Mouse (Mus musculus): Measurements from ENCODE around the gene Vdac1.
"Not testable (repeated sequence)": the region's sequence is repeated elsewhere in the genome, so short reads cannot be mapped to it uniquely, and the experiment has no call there.

Vdac1 gene

GRCm38 (mm10) chr11:52368176-52368985, 7.7 kb downstream of the Vdac1 start:
- in situ Hi-C loops (cut with MboI; ENCODE audit: unreplicated experiment in 2 of 2): no loop called here

DNA sequence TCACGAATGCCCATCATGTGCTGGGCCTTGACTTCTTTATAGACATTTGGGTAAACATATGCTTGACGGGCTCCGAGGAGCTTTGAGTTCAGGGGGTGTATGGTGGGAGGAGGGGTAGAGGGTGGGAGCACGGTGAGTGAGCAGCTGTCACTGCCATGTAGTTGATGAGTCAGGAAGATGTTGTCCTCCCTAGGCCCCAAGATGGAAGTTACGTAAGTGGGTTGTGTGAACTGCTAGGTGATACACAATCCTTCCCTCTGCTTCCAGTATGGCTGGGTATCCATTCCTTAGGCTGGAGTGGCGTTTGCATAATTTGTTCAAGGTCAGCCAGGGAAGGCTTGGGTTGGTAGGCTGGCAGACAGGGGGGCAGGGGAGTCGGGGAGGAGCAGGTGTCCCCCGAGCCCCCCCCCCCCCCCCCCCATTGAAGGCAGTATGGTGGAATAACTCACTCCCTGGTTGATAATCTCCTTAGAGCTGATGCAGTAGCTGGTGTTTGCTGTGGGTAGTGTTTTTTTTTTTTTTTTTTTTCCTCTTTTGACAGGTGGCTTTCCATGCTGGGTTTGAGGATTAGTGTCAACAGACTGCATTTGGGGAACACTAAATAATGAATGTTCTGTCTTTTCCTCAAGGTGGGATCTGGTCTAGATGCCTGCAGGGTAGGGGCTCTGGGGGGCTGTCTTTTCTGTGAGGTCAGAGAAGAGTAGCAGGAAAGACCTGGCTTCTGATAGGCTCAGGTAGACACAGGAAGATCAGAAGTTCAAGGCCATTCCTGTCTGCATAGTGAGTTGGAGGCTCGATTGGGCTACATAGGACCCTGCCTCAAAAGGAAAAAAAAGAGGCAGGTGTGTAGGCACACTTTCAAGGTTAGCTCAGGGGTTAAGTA, 8.8 kb downstream of the Vdac1 start:
- in situ Hi-C loops (cut with MboI; ENCODE audit: unreplicated experiment in 2 of 2): no loop called here

DNA sequence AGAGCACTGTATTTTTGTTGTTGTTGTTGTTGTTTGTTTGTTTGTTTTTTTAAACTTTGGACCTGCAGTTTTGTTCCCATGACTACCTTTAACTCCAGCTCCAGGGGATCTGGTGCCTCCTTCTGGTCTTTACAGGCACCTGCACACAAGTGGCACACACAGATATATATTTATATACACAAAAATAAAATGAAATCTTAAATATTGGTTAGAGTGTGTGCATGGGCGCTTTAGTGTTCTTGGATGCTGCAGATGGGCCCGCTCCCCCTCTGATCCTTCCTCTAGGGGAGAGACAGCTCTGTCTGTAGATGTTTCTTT, 9.4 kb downstream of the Vdac1 start:
- in situ Hi-C loops (cut with MboI; ENCODE audit: unreplicated experiment in 2 of 2): no loop called here

DNA sequence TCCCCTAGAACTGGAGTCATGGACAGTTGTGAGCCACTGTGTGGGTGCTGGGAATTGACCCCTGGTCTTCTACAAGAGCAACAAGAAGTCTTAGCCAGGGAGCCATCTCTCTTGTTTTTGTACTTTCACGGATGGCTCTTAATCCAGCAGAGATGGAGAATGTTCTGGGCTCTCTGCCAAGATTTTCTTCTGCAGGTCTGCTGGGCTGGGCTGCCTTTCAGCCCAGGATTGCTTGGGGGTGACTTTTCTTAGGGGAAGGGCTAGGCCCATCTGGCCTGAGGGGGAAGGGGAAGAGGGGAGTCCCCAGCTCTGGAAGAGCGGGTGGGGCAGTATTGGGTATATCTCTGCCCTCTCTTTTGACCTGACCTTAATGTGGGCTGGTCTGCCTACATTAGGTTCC, 9.9 kb downstream of the Vdac1 start:
- in situ Hi-C loops (cut with MboI; ENCODE audit: unreplicated experiment in 2 of 2): no loop called here

GRCm38 (mm10) chr11:52373841-52374240, 13.2 kb downstream of the Vdac1 start:
- in situ Hi-C loops (cut with MboI; ENCODE audit: unreplicated experiment in 2 of 2): no loop called here

- in situ Hi-C loops (cut with MboI; ENCODE audit: unreplicated experiment in 2 of 2): no loop called here
Observed at GRCm38 (mm10) chr11:52374340-52374739, 13.7 kb downstream of the Vdac1 start.

DNA sequence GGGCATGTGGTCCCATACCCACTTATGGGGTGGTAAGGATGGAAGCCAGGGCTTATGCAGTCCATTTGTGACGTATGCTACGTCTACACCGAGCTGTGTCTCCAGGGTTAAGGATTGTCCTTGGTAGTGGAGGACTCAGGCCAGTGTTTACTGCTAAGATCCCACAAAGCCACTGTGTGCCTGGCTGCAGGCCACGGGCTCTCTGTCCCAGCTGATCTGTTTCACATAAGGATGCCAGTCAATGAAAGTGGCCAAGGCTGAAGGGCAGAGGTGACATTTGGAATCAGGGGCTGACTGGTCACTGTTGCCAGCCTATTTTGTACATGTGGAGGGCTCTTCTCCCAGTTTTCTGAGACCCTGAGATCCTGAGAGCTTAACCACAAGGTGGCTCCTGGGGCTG, 16.9 kb downstream of the Vdac1 start:
- in situ Hi-C loops (cut with MboI; ENCODE audit: unreplicated experiment in 2 of 2): no loop called here

GRCm38 (mm10) chr11:52379241-52379640, 18.6 kb downstream of the Vdac1 start:
- in situ Hi-C loops (cut with MboI; ENCODE audit: unreplicated experiment in 2 of 2): no loop called here

DNA sequence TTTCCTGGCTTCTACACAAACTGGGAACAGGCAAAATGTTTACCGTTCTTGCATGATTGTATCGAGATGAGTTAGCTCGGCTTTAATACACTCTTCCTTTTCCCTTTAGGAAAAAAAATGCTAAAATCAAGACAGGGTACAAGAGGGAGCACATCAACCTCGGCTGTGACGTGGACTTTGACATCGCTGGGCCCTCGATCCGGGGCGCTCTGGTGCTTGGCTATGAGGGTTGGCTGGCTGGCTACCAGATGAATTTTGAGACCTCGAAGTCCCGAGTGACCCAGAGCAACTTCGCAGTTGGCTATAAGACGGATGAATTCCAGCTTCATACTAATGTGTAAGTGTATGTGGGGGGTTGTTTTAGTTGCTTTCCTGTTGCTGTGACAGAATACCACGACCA, 23.1 kb downstream of the Vdac1 start:
- in situ Hi-C loops (cut with MboI; ENCODE audit: unreplicated experiment in 2 of 2): no loop called here

DNA sequence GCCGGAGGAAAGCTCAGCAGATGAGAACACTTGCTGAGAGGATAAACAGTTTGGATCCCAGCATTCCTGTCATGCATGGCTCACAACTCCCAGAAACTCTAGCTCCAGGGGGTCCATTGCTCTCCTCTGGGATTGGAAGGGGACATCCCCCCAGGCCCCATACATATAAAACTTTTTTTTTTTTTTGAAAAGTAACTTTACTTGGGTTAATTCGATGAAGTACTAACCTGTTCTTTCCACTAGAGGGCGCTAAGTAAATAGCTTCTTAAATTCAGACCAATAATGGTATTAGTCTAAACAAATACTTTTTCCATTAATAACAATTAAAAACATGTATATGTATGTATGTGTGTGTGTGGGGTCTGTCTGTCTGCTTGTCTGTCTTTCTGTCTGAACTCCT, 24.0 kb downstream of the Vdac1 start:
- in situ Hi-C loops (cut with MboI; ENCODE audit: unreplicated experiment in 2 of 2): no loop called here

- in situ Hi-C loops (cut with MboI; ENCODE audit: unreplicated experiment in 2 of 2): no loop called here
Observed at GRCm38 (mm10) chr11:52386892-52387291, 26.2 kb downstream of the Vdac1 start.

DNA sequence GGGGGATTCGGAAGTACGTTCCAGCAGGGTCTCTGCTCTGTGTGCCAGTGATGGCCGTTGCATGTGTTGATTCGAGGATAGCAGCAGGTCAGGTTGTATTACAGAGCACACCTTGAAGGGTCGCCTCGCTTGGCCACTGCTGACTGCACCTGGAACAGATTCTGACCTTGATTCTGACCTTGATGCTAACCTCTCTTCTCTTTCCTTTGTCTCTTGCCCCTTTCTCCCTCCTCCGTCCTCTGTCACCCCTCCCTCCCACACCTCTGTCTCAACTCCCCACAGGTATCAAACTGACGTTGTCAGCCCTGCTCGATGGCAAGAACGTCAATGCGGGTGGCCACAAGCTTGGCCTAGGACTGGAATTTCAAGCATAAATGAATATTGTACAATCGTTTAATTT, 27.5 kb downstream of the Vdac1 start:
- in situ Hi-C loops (cut with MboI; ENCODE audit: unreplicated experiment in 2 of 2): no loop called here

DNA sequence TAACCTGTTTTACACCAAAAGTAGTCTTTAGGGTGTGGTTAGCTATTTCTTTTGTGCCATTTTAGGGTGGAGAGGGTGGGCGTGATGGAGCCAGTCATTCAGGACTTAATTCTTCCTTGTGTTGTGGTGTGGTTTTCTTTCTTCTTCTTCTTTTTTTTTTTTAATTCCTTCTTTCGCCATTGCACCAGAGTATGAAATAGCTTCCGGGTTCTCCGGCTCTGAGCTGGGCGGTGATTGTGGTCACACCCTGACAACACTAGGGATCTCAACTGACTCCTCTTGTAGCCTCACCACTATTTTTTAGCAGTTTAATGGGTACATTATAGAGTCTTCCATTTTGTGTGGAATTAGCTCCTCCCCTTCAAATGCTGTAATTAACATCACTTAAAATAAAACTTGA, 28.3 kb downstream of the Vdac1 start:
- in situ Hi-C loops (cut with MboI; ENCODE audit: unreplicated experiment in 2 of 2): not testable (repeated sequence)

- in situ Hi-C loops (cut with MboI; ENCODE audit: unreplicated experiment in 2 of 2): no loop called here
Observed at GRCm38 (mm10) chr11:52389933-52390332, 29.3 kb downstream of the Vdac1 start.

- in situ Hi-C loops (cut with MboI; ENCODE audit: unreplicated experiment in 2 of 2): no loop called here
Observed at GRCm38 (mm10) chr11:52394494-52394893, 33.8 kb downstream of the Vdac1 start.

DNA sequence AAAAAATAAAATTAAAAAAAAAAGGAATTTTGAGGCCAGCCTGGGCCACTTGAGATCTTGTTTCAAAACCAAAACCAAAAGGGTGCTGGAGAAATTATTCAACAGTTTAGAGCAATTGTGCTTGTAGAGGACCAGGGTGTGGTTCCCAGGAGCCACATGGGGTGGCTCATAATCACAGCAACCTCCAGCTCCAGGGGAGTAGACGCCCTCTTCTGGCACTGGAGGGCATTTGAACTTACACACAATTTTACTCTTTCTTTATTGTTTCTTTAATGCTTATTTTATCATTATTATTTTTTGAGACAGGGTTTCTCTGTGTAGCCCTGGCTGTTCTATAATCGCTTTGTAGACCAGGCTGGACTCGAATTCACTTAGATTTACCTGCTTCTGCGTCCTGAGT, 34.7 kb downstream of the Vdac1 start:
- in situ Hi-C loops (cut with MboI; ENCODE audit: unreplicated experiment in 2 of 2): no loop called here

DNA sequence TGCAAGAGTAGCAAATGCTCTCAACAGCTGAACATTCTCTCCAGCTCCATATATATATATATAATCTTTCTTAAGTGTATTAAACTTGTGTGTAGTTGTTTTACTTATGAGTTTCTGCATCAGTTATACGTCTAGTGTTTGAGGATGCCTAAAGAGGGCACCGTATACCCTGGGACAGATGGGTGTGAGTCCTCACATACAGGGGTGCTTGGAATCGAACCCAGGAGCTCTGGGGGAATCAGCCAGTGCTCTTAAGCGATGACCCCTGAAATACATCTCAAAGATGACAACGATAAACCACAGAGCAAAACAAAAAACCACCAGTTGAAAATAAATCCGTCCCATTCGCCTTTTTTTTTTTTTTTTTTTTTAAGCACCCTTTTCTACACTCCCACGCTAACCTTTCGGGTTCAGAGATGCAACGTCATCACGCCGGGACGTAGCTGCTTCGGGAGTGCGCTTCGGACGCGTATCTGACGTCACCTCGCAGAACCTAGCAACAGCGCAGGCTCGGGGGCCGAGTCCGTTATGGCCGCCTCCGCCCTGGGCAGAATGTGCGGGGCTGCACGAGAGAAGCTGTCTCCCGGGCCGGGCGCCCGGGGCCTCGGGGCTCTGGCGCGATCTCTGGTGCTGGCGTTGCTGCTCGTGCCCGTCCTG, 35.4 kb downstream of the Vdac1 start, which contains the start of gene 9530068E07Rik:
Gene 9530068E07Rik (plus strand): TSS at position 489 of the 657 bp plus-strand sequence.
- in situ Hi-C loops (cut with MboI; ENCODE audit: unreplicated experiment in 2 of 2): no loop called here

- in situ Hi-C loops (cut with MboI; ENCODE audit: unreplicated experiment in 2 of 2): no loop called here
Observed at GRCm38 (mm10) chr11:52396597-52397188, 36.0 kb downstream of the Vdac1 start.

- in situ Hi-C loops (cut with MboI; ENCODE audit: unreplicated experiment in 2 of 2): no loop called here
Observed at GRCm38 (mm10) chr11:52397385-52397987, 36.8 kb downstream of the Vdac1 start.

- in situ Hi-C loops (cut with MboI; ENCODE audit: unreplicated experiment in 2 of 2): loop anchor here in 1 of 2 experiments (25.0 kb wide), 2 partner anchors 1011 to 1139 kb away; partner anchors contain the start of genes BC049762, Clk4 and Leap2
Observed at GRCm38 (mm10) chr11:52401476-52401875, 40.8 kb downstream of the Vdac1 start.
